Mouse (Mus musculus) gonadal fat pad, adult 2 months (tissue): ENCODE results near the gene Map3k4. TPM values are rescaled to one million over a fixed set of nuclear protein-coding genes. Genes with fewer than 3 reads are reported as not detected.
"Not testable (repeated sequence)": the region's sequence is repeated elsewhere in the genome, so short reads cannot be mapped to it uniquely, and the experiment has no call there.

ENCODE experiments used
- DNase-seq: peaks from one replicate; pipeline ENCODE4 v3.0.0-alpha.2; 2012; ENCODE audit warnings: low read depth
- polyA plus RNA-seq: library from polyadenylated mRNA; depleted of rRNA; stranded (reverse); fragments of >200 nt; gene quantifications from 2 replicates; pipeline ENCODE4 v1.2.3, GENCODE M21; 2012

Map3k4 gene
- polyA plus RNA-seq, 1 experiment: 12.7 TPM

DNA sequence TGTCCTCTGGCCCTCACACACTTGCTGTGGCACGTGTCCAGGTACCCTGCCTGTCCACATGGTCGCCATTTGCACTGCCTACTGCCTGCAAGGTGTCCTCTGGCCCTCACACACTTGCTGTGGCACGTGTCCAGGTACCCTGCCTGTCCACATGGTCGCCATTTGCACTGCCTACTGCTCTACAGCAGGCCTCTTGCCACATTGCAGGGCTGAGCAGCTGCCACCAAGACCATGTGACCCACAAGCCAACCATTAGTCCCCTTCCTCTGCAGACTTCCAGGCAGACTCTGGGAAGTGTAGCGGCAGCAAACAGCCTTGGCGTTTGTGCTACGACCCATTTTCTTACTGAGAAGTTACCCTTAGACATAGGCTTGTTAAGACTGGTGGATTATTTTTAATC lies 94.0 kb downstream of the Map3k4 start:
- DNase-seq: not testable (repeated sequence)

DNA sequence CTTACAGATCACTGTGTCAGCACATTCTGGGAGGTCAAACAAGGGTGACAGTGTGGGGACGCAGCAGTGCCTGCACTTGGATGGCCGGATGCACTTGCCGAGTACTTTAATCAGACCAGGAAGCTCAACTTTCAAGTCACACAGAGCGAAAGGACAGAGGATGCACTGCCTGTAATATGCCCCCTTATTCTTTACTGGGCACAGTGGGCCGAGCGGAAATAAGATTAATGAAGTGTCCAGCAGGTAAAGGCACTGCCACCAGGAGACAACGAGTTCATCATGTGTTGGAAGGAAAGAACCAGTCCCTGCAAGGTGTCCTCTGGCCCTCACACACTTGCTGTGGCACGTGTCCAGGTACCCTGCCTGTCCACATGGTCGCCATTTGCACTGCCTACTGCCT lies 94.5 kb downstream of the Map3k4 start:
- DNase-seq: no peak

DNA sequence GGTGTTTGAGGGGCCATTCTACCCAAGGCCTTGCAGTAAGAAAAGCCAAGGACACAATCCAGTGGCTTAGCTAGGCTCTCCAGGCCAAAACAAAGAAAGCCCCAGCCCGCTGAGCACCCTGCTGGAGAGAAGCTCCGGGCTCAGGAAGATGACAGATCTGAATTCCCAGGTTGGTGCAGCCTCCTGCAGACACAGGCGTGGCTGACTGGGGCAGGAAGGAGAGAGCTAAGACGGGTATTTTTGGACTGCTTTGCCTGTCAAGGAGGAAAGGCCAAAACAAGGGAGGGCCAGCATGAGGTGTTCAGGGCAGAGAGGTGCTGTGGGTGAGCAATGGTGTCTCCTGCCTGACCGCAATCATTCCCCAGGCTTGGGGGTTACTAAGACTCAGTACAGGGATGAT lies 94.9 kb downstream of the Map3k4 start:
- DNase-seq: no peak

DNA sequence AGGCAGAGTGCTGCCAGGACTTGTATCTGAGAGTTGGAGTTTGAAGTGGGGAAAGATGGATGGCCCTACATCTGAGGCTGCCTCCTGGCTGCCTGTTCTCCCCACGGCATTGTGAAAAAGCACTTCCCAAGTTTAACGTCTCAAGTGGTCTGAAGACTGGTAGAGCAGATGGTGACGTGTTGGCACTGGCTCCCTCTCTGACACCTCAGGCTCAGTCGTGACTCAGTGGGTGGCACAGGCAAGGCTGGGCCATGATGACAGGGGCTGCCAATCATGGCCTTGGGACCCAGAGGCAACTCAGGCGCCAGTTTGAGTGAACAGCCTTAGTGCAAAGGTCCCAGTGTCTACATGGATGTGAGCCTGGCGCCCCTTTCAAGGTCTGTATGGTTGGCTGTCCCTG lies 96.7 kb downstream of the Map3k4 start:
- no peak for DNase-seq

DNA sequence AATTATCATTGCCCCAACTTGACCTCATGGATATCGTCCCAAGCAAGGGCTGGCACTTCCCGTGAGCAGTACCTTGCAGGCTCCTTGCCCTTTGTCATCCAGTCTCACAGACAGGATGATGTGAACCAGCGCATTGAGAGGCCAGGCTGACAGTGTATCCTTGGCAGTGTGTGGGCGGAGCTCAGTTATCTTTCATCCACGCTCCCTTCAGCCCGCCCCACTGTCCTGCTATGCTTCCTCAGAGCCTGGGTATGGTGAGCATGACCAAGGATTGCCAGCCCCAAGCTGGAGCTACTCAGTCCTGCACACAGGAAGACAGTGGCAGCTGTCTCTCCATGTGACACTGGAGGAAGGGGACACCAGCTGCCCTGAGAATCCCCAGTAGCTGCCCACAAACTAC lies 102.4 kb downstream of the Map3k4 start:
- no peak for DNase-seq

DNA sequence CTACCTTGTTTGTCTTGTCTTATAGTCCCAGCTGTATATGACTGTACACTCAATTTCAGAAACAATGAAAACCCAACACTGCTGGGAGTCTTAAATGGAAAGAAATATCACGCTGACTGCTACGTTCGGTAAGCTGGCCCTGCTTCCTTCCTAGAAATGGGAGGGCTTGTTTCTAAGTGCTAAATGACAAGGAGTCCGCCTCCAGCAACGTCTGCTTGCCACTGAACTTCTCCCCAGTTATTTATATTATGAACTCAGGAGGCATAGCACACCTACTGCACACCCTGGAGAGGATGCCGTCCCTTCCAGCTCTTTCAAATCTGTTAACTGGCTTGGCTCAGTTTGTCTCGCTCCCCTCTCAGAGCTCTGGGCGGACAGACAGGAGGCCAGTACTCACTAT lies 105.2 kb downstream of the Map3k4 start:
- no peak for DNase-seq

DNA sequence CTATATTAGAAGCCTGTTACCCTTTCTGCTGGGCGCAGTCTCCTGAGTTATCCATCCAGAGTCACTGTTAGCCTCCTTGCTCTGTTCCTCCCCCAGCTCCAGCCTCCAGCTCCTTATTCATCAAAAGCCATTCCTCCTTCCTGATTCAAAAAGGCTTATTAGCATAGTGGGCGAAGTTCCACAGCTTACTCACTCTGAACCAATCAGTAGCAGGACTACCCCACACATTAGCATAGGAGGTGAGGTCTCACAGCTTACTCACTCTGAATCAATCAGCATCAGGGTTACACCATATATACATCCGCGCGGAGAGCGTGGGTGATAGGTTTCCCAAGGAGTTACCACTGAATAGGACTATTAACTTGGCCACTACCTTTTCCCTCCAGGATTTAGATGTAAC lies 106.3 kb downstream of the Map3k4 start:
- peak; percentile 23 for DNase-seq

DNA sequence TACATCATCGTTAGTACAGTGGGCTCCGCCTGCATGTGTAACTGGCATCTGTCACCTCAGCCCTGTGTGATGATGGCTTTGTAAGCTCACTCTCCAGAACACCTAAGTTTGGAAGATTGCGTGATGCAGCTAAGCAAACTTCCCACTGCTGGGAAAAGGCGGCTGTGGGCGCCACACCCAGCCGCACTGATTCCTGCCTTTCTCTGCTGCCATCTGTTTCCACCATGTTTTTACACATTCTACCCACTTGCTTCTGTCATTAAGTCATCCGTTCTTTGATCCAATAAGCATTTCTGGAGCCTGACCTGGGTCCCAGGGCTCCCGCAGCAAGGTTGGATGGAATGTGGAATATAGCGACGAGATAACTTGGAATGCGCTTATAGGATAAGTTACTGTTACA lies 106.7 kb downstream of the Map3k4 start:
- DNase-seq: no peak

DNA sequence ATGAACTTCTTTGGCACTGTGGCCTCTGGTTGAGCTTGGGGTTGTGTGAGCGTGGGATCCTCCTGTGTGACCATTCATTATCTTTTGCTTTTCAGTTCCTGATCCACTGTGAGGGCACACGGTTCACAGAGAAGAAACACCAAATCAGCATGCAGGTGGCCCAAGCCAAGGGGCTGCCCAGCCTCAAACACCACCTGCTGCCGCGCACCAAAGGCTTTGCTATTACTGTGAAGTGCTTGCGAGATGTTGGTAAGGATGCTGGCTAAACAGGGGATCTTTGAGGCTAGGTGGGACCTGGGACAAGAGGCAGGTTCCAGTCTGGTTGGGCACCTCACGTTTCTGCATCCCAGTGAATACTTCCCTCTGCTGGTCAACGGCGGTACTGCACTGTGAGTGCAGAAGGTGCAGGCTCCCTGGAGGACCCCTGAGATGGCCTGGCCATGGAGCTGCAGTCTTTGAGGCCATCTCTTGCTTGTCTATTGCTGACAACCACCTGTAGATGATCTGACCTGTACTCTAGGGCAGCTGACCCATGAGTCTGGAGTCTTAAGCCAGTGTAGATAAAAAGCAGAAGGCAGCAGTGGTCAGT lies 108.0 kb downstream of the Map3k4 start:
- no peak for DNase-seq

DNA sequence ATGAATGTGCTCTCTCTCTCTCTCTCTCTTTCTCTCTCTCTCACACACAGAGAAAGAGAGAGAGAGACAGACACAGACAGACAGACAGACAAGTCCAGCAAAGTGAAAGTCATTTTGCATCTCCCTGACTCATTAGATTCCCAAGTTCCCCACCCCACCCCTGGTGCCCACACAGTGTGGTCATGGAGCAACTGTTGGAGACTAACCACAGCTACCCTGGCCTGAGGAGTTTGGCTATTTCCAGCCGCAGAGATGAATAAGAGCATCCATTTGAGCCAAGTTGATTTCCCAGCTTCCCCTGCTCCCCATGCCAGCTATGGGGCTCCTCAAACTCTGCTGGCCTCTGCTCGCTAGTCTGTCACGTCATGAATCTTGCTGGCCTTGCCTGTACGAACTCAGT lies 109.1 kb downstream of the Map3k4 start:
- DNase-seq: no peak

DNA sequence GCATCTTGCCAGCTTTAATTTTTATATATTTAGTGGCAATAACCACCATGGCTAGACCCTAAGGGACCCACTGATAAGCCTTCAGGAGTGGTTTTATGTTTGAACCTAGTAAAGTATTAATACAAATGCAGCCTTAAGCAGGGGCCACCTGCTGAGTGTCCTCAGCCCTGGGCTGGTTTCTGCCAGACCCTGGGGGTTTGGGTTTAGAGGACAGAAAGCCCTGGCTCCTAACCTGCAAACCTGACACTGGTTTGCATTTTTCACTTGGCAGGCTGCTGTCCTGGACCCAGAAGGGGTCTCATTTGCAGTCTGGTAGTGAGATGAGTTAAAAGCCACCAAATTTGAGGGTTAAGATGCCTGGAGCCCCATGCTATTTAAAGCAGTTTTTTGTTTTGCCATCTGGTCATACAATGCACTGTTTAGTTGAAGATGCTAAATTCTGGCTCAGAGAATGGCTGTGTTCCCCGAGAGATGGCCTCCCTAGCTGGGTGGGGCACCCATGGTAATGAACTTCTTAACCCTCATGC lies 111.5 kb downstream of the Map3k4 start:
- no peak for DNase-seq

DNA sequence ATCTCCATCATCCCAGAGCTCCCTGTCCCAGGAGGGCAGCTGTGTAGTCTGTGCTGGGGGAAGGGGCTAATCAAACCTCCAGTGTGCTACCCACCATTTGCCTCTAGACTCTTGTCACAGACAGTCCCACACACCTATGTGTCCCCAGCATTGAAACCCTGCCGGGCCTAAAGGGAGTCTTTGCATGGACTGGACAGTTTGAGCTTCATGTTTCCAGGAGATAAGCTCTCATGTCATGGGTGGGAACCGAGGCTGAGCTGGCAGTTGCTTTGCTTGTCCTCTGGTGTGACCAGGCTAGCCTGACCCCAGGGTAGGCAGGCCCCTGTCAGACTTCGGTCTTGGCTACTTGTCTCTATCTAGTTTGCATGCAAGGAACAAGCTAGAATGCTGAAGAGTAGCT lies 112.3 kb downstream of the Map3k4 start:
- DNase-seq: no peak

DNA sequence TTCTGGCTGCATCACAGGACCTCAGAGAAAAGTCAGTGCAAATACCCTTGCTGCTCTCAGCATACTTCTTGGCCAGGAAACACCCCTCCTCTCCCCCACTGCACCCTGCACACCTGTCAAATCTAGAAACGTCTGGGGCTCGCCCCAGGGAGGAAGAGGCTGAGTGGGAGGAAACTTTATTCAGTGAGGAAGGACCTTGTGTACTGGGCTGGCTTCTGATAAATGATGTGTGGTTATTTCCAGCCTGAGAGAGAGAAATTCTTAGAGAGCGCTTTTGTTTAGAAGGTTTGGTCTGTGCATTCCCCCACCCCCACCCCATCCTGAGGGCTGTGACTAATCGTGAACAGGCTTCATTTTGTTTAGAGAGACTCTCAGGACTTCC lies 112.9 kb downstream of the Map3k4 start:
- no peak for DNase-seq

DNA sequence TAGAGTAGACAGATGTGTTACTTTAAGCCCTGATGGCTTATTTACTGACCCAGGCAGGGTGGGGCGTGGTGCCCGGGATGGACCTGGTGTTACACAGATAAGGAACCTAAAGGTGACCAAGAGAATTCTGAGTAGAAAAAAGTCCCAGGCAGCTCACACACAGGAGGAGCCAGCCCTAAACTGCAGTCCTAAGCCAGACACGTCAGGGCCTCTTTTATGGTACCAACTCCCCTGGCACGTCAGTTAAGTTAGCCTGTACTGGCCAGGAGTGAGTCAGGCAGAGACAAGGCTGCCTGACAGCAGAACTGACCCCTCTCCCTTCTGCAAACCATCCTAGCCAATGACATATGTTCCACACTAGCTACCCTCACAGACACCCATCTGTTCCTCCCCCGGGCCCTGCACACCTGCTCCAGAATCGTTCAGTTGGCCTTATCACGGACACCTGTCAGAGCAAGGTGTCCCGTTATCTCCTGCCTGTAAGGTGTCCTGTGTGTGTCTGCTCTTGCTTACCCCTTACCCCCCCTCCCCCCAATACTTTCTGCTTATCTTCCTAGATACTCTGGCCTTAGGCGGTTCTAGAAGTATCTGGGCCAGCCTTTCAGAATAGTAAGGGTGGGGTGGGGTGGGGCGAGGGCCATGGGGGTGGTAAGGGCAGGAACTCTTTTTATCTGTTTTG lies 113.4 kb downstream of the Map3k4 start:
- DNase-seq: no peak

DNA sequence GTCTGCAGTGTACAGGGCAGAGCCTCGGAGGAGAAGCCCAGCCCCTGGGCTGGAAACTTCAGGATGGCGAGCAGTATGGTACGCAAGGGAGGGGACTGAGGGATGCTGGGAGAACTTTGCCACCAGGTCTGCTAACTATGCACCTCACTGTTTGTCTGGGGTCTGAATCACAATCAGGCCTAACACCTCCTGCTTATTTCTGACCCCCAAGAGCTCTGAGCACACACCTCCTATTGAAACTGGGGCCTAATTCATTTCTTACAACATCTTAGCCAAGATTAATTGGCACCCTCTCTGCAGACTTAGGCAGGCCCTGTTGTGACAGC lies 113.9 kb downstream of the Map3k4 start:
- no peak for DNase-seq

DNA sequence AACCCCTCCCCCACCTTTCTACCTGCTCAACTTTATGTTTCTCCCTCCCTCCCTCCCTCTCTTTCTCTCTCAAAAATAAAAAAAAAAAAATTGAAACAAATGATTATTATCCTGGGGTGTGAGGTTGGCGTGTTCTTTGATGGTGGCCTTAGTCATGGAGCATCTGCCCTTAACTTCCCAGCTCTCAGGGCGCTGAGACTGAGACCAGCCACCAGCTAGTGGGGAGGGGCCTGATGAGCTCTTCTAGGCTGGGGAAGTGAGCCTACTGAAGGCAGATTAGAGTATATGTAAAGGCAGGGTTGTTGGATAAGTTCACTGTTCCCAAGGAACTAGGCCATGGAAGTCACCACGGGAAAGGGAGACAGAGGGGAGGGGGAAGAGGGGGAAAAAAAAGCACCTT lies 114.3 kb downstream of the Map3k4 start:
- no peak for DNase-seq

DNA sequence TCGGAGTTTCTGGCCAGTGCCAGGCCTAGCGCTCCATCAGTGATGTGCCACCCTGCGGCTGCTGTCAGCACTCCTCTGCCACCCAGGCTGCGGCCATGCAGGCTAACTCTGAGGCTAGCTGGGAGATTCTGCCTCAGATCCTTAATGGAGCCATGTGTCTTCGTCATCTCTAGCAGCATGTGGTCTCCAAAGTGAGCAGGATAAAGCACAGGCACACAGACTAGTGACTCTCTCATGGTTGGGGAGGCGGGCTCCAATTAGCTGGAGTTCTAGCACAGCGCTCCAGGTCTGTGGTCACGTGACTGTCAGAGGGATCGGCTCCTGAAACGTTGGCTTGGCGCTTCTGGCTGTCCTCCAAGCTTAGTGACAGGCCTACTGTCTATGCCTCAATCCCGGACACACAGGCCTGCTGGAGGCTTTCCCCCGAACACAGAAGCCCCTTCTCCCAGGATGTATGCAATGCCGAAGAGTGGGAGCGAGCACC lies 115.1 kb downstream of the Map3k4 start:
- no peak for DNase-seq

DNA sequence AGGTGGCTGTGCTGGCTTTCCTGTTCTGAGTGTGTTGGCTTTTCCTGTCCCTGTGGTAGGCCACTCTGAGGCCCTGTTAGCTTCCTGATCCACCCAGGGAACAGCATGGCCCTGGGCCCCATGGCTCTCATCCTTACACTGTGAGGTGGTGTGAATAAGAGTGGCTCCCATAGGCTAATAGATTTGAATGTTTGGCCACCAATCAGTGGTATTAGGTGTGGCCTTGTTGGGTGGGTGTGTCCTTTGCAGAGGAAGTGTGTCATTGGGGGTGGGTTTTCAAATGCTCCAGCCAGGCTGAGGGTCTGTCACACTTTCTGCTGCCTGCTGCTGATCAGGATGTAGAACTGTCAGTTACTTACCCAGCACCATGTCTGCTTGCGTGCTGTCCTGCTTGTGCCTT lies 117.5 kb downstream of the Map3k4 start:
- DNase-seq: no peak

DNA sequence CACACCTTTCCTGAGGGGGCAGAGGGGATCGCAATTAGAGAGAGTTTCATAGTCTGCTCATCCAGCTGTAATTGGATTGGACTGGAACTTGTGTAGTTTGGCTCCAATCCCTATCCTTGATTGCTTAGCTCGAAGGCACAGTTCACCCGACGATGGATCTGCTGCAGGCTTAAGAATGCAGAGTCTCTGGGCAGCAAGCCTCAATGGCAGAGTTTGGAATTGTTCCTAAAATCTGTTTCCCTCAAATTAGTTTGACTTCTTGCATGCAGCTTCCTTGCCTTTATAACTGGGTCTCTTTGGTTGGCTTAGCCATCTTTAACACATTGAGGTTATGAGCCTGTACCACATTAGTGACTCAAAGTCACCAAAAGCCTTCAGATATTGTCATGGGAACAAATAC lies 118.7 kb downstream of the Map3k4 start:
- DNase-seq: peak; percentile 12

DNA sequence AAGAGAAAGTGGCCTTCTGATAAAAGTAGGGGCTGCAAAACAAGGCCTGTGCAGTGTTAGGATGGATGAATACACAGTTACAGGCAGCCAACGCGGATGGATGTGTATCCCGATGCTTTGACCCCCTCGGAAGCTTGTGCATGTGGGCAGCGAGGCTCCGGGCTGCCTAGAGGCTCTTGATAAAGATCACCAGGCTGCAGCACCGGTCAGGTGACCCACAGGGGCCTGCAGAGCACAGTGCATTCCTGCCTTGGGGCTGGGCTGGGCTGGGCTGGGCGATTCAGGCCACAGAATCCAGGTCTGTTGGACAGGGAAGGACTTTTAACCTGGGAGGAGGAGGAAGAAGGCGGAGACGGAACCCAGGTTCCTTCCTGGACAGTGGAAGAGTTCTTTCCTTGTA lies 123.0 kb downstream of the Map3k4 start:
- no peak for DNase-seq

DNA sequence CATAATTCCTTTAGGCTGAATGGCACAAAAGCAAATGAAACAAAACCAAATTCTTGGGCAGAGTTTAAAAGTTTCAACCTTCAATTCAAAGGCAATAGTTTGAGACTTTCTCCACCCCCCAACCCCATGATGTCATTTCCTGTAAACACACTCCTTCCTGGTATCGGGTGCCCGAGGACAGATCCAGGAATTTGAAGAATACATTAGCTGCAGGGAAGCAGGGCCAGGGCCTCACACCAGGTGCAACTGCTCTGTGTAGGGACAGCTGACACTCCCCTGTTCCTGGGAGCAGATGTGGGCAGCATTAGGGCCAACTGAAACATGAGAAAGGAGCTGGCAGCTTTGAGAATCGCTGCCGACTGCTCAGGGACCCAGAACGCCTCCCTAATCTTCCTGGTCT lies 123.5 kb downstream of the Map3k4 start:
- DNase-seq: no peak

DNA sequence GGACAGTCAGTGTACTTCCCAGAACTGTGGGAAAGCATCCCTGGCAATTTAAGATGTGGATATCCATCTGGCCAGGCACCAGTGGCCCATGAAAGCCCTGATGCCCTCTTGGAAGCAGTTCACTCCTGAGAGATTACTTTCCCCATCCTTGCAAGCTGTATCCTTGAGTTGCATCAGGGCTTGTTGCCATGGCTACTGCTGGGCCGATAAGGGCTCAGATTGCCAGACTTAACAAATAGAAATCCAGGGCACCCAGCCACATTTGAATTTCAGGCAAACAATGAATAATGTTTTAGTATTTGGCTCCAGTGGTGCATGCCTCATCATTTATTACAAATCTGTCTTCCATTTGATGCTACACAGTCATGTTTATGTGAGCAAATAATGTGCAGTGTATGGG lies 130.8 kb downstream of the Map3k4 start:
- no peak for DNase-seq

DNA sequence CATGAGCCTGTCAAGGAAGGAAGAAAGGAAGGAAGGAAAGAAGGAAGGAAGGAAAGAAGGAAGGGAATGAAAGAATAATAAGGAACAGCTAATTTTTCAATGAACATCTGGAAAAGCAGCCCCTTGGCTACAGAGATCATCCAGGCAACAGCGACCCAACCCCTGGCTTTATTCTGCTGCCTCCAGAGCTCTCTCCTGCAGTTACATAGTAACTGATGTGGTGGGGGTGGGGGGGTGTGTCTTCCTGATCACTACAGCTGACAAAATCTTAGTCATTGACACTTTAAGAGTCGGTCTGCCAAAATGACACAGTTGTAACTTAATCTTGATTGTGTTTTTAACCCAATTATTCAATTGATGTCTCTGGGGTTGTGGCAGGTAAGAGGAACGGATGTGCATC lies 132.3 kb downstream of the Map3k4 start:
- DNase-seq: no peak

DNA sequence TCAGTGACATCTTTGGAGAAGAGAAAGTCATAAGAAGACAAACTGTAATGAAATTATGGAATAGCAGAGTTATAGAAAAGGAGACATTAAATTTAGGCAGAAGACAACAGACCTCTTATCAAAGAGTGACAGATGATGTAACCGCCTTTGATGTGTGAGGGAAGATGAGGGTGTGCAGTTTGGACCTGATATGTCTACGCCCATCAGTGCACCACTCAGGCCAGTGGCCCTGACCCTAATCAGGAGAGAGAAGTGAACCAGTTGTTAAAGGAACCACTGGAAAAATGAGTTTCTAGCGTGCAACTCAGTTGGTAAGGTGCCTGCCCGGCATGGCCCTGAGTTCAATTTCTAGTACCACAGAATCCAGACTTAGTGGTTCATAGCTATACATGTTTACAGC lies 132.7 kb downstream of the Map3k4 start:
- no peak for DNase-seq
